Mouse (Mus musculus) left cerebral cortex, adult 8-10 months (tissue): ENCODE results near the gene Gm2237. TPM values are rescaled to one million over a fixed set of nuclear protein-coding genes. Genes with fewer than 3 reads are reported as not detected.
"Not testable (repeated sequence)": the region's sequence is repeated elsewhere in the genome, so short reads cannot be mapped to it uniquely, and the experiment has no call there.

Experiments used
- DNase-seq, 2 experiments: peaks; one replicate each; pipeline ENCODE4 v3.0.0; 2022; ENCODE audit warnings: low spot score in 2 of 2
- total RNA-seq, 4 experiments: library from RNA; stranded (reverse); gene quantifications; 2 replicates each; pipeline ENCODE4 v1.2.4; 2022

Gm2237 gene
- 1 to 10 TPM; 2.2 to 7.3 (median 4.2) TPM for total RNA-seq

GRCm38 (mm10) chr14:19584804-19585667, at the start of gene Gm2237:
Gene Gm2237 (minus strand): TSS chr14:19585135.
- peak in 1 of 2 experiments; percentile 6 for DNase-seq

DNA sequence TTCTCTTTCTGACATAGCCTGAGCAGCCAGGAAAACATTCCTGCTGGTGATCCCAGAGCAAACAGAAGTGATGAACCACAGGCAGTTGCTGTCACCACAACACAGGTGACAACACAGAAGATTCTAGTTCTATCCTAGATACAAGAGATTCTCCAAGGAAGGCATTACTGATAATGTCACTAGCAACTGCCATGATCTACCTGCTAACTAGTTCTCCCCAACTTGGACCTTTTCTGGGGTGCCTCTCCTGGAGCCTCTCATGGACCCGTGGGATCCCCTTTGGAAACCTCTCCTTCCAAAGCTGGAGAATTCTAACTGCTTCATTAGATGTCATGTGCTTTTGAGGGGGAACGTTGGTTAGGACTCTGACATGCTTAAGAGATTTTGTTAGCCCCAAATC, 17.5 kb upstream of the Gm2237 start, which contains the start of gene Gm5458:
Gene Gm5458 (minus strand): TSS at position 101 of the 400 bp plus-strand sequence.
- DNase-seq = not testable (repeated sequence)

DNA sequence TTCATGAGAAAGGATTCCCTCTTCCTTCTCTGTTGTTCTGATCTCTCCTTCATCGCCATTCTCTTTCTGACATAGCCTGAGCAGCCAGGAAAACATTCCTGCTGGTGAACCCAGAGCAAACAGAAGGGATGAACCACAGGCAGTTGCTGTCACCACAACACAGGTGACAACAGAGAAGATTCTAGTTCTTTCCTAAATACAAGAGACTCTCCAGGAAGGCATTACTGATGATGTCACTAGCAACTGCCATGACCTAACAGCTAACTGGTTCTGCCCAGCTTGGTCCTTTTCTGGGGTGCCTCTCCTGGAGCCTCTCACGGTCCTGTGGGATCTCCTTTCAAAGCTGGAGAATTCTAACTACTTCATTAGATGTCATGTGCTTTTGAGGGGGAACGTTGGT, 35.1 kb downstream of the Gm2237 start, which contains the start of gene Gm2244:
Gene Gm2244 (minus strand): TSS at position 101 of the 400 bp plus-strand sequence.
- not testable (repeated sequence) for DNase-seq

Other genes with a start within 250 kb of the Gm2237 start
- gene Gm21738, start 166.2 kb downstream of the Gm2237 start, total RNA-seq = not detected
- gene Gm2244, start 35.2 kb downstream of the Gm2237 start, total RNA-seq = not detected
- not detected for gene Gm5458, start 17.4 kb upstream of the Gm2237 start, total RNA-seq
- 1 to 10 TPM; 2.1 to 4.1 (median 3.3) TPM for gene Nid2, start 166.1 kb upstream of the Gm2237 start, total RNA-seq
- 10 to 100 TPM; 44.3 to 47.0 (median 44.6) TPM for gene Rtraf, start 238.7 kb upstream of the Gm2237 start, total RNA-seq